Mouse (Mus musculus): ENCODE measurements around the gene Sla2.

The Sla2 gene

GRCm38 (mm10) chr2:156901344-156901743 lies 14.4 kb upstream of the Sla2 start:
- no peak for DNase-seq (ENCODE audit: low spot score)

- DNase-seq (ENCODE audit: low spot score): no peak
Measured at GRCm38 (mm10) chr2:156899184-156899583, 12.2 kb upstream of the Sla2 start.

- DNase-seq (ENCODE audit: low spot score): no peak
Measured at GRCm38 (mm10) chr2:156898374-156898773, 11.4 kb upstream of the Sla2 start.

- no peak for DNase-seq (ENCODE audit: low spot score)
Measured at GRCm38 (mm10) chr2:156897034-156897433, 10.0 kb upstream of the Sla2 start.

GRCm38 (mm10) chr2:156896384-156896914 lies 9.5 kb upstream of the Sla2 start:
- no peak for DNase-seq (ENCODE audit: low spot score)

- no peak for DNase-seq (ENCODE audit: low spot score)
Measured at GRCm38 (mm10) chr2:156894496-156895265, 7.7 kb upstream of the Sla2 start.

- no peak for DNase-seq (ENCODE audit: low spot score)
Measured at GRCm38 (mm10) chr2:156892821-156893220, 5.8 kb upstream of the Sla2 start.

- DNase-seq (ENCODE audit: low spot score): peak; percentile 67
Measured at GRCm38 (mm10) chr2:156892240-156892639, 5.2 kb upstream of the Sla2 start.

- no peak for DNase-seq (ENCODE audit: low spot score)
Measured at GRCm38 (mm10) chr2:156888490-156888889, 1.5 kb upstream of the Sla2 start.

- no peak for DNase-seq (ENCODE audit: low spot score)
Measured at GRCm38 (mm10) chr2:156886084-156886631, 834 bp downstream of the Sla2 start.

GRCm38 (mm10) chr2:156885666-156886065 lies 1.3 kb downstream of the Sla2 start:
- peak; percentile 13 for DNase-seq (ENCODE audit: low spot score)

GRCm38 (mm10) chr2:156884396-156885211 lies 2.4 kb downstream of the Sla2 start:
- DNase-seq (ENCODE audit: low spot score): no peak

- no peak for DNase-seq (ENCODE audit: low spot score)
Measured at GRCm38 (mm10) chr2:156882431-156883001, 4.5 kb downstream of the Sla2 start.

- no peak for DNase-seq (ENCODE audit: low spot score)
Measured at GRCm38 (mm10) chr2:156879541-156879940, 7.5 kb downstream of the Sla2 start.

- no peak for DNase-seq (ENCODE audit: low spot score)
Measured at GRCm38 (mm10) chr2:156877726-156878125, 9.3 kb downstream of the Sla2 start.

GRCm38 (mm10) chr2:156874760-156875510 lies 12.1 kb downstream of the Sla2 start:
- no peak for DNase-seq (ENCODE audit: low spot score)

GRCm38 (mm10) chr2:156874047-156874759 lies 12.8 kb downstream of the Sla2 start:
- no peak for DNase-seq (ENCODE audit: low spot score)

- DNase-seq (ENCODE audit: low spot score): peak; percentile 77
Measured at GRCm38 (mm10) chr2:156873629-156874028, 13.4 kb downstream of the Sla2 start.

- DNase-seq (ENCODE audit: low spot score): no peak
Measured at GRCm38 (mm10) chr2:156870519-156870918, 16.5 kb downstream of the Sla2 start.

- no peak for DNase-seq (ENCODE audit: low spot score)
Measured at GRCm38 (mm10) chr2:156869554-156869953, 17.4 kb downstream of the Sla2 start.

- DNase-seq (ENCODE audit: low spot score): no peak
Measured at GRCm38 (mm10) chr2:156868994-156869393, 18.0 kb downstream of the Sla2 start.
